In genomic region chr9:62598056-62598455, GRCm38 (mm10) we compare ENCODE assay signal across 13 mouse cellular contexts.
A peak's percentile ranks its signal among the peaks of the same experiment; 100 is the strongest.
DNase-seq lines count a peak whose midpoint lies in the region; ATAC-seq lines count a peak whose summit lies in the region.
"Had no signal": no experiment of that assay in that cellular context is flagged by ENCODE, and none has a peak within 500 bp of the region (broad histone marks: within the 10 kb centered on the region; RNA-seq: fewer than 3 reads in every experiment).

No protein-coding gene starts in this region.

- ATAC-seq in forebrain, embryonic 13.5 days, result no peak

- H3K4me3 ChIP-seq in forebrain, embryonic 13.5 days, result no peak overlapping the region
- H3K4me3 ChIP-seq: hindbrain, embryonic 12.5 days had no signal

- intact Hi-C loops in left cerebral cortex, postnatal 25 days (cut with DNase I), result no loop called here

- no peaks in the 10 kb centered on the region for H3K9me3 ChIP-seq in forebrain, embryonic 13.5 days (replicated peaks)
- H3K9me3 ChIP-seq: hindbrain, embryonic 12.5 days had no signal

- H3K36me3 ChIP-seq in forebrain, embryonic 13.5 days (ENCODE audit: poor library complexity, severe bottlenecking), result no peaks in the 10 kb centered on the region
- H3K36me3 ChIP-seq: hindbrain, embryonic 12.5 days had no signal

- DNase-seq in frontal cortex, adult 2 months (ENCODE audit: extremely low spot score in 1 of 2, low spot score in 1 of 2), result peak; percentile 19 to 61
- DNase-seq in frontal cortex, postnatal 14 days (ENCODE audit: low spot score in 2 of 2), result no peak
- DNase-seq in right cerebral cortex, adult 18-20 months, result peak; percentile 44
- no peak for DNase-seq in right cerebral cortex, postnatal 4 days
- peak; percentile 42 to 79 for DNase-seq in left cerebral cortex, postnatal 25 days (ENCODE audit: low spot score in 2 of 2)
- no peak for DNase-seq in kidney, adult 9 months
- no peak for DNase-seq in adrenal gland, adult 18-20 months (ENCODE audit: low spot score in 2 of 2)
- DNase-seq: B cell, adult 2 months; cerebellum, adult 18-20 months; kidney, adult 2 months had no signal

- WGBS in forebrain, embryonic 13.5 days, result 78% methylated on average over 7 of the region's 7 CpGs

- no peak overlapping the region for H3K4me2 ChIP-seq in forebrain, embryonic 13.5 days
- H3K4me2 ChIP-seq: heart, embryonic 11.5 days; hindbrain, embryonic 12.5 days had no signal

- H3K27me3 ChIP-seq in forebrain, embryonic 13.5 days, result no peaks in the 10 kb centered on the region
- H3K27me3 ChIP-seq: hindbrain, embryonic 12.5 days had no signal

- H3K9ac ChIP-seq in forebrain, embryonic 13.5 days, result no peak overlapping the region
- H3K9ac ChIP-seq: hindbrain, embryonic 12.5 days had no signal

- no peak overlapping the region for H3K27ac ChIP-seq in forebrain, embryonic 13.5 days
- H3K27ac ChIP-seq: hindbrain, embryonic 12.5 days had no signal

- no peaks in the 10 kb centered on the region for H3K4me1 ChIP-seq in forebrain, embryonic 13.5 days
- H3K4me1 ChIP-seq: hindbrain, embryonic 12.5 days had no signal

Comparison
In these comparisons a context has a peak if more than half of its experiments do, and no peak if none do; other contexts are left out.
1. DNase-seq: peak in frontal cortex, adult 2 months (2 of 2), right cerebral cortex, adult 18-20 months (single experiment) and left cerebral cortex, postnatal 25 days (2 of 2); none in frontal cortex, postnatal 14 days (0 of 2), right cerebral cortex, postnatal 4 days (single experiment), kidney, adult 9 months (single experiment) and adrenal gland, adult 18-20 months (0 of 2).